Mouse (Mus musculus): Measurements from ENCODE around the gene Prdm16. TPM values are rescaled to one million over a fixed set of nuclear protein-coding genes. Genes with fewer than 3 reads are reported as not detected.

The Prdm16 gene
- polyA plus RNA-seq, 1 experiment = 0.50 TPM

GRCm38 (mm10) chr4:154293735-154294201 is 342.9 kb downstream of the Prdm16 start:
- TF ChIP-seq POLR2A (IDR thresholded peaks at IDR 0.05; ENCODE audit: borderline replicate concordance, low read depth, low read length) (no peak), CTCF (IDR thresholded peaks at IDR 0.05; ENCODE audit: low read depth, low read length) (no peak)
- no peak overlapping the region for H3K4me3 ChIP-seq (ENCODE audit: insufficient read depth, low read length)
- H3K27ac ChIP-seq (ENCODE audit: insufficient read depth, low read depth, low read length) = no peak overlapping the region
- no peaks in the 10 kb centered on the region for H3K4me1 ChIP-seq (ENCODE audit: control insufficient read depth, insufficient read depth, low read length)

- no peak overlapping the region for H3K27ac ChIP-seq (ENCODE audit: insufficient read depth, low read depth, low read length)
- no peak overlapping the region for H3K4me3 ChIP-seq (ENCODE audit: insufficient read depth, low read length)
- no peaks in the 10 kb centered on the region for H3K4me1 ChIP-seq (ENCODE audit: control insufficient read depth, insufficient read depth, low read length)
- TF ChIP-seq POLR2A (IDR thresholded peaks at IDR 0.05; ENCODE audit: borderline replicate concordance, low read depth, low read length) (no peak), CTCF (IDR thresholded peaks at IDR 0.05; ENCODE audit: low read depth, low read length) (no peak)
Observed at GRCm38 (mm10) chr4:154283671-154284070, 353.0 kb downstream of the Prdm16 start.

DNA sequence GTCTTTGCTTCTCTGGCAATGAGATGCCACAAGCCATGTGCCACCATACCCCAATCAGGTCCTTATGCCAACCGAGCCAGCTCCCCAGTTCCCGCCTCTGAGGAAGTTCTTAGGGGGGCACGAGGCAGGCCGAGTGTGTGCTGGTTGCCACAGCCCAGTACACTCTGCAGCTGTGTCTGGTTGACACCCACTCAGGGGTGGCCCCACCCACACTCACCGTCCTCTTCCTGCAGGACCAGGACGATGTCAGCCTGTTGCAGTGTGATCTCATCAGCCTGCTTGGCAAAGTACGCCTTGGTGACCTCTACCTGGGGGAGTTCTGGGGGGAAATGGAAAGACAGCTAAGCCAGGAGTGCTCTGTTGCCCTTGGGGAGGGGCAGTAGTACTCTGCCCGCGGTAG is 357.2 kb downstream of the Prdm16 start:
- TF ChIP-seq CTCF (IDR thresholded peaks at IDR 0.05; ENCODE audit: low read depth, low read length) = no peak
- TF ChIP-seq POLR2A (IDR thresholded peaks at IDR 0.05; ENCODE audit: borderline replicate concordance, low read depth, low read length) = no peak
- no peaks in the 10 kb centered on the region for H3K4me1 ChIP-seq (ENCODE audit: control insufficient read depth, insufficient read depth, low read length)
- no peak overlapping the region for H3K27ac ChIP-seq (ENCODE audit: insufficient read depth, low read depth, low read length)
- H3K4me3 ChIP-seq (ENCODE audit: insufficient read depth, low read length) = no peak overlapping the region

GRCm38 (mm10) chr4:154273000-154273399 is 363.7 kb downstream of the Prdm16 start:
- H3K27ac ChIP-seq (ENCODE audit: insufficient read depth, low read depth, low read length) = no peak overlapping the region
- TF ChIP-seq CTCF (IDR thresholded peaks at IDR 0.05; ENCODE audit: low read depth, low read length) (peak; percentile 41; the same call in 1 of the 2 replicates), POLR2A (IDR thresholded peaks at IDR 0.05; ENCODE audit: borderline replicate concordance, low read depth, low read length) (no peak)
- H3K4me3 ChIP-seq (ENCODE audit: insufficient read depth, low read length) = no peak overlapping the region
- H3K4me1 ChIP-seq (ENCODE audit: control insufficient read depth, insufficient read depth, low read length) = no peaks in the 10 kb centered on the region

DNA sequence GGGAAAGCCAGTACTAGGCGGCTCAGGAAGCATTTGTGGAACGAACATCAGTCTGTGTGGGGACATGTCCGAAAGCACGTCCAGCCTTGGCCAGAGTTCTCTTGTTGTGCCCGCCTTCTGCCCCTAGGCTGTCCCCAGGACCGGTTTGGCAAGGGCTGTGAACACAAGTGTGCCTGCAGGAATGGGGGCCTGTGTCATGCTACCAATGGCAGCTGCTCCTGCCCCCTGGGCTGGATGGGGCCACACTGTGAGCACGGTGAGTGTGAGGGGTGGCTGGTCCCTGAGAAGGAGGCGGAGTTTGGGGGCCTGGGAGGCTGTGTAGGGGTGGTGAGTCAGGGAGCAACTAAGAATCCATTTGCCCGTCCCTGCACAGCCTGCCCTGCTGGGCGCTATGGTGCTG is 367.2 kb downstream of the Prdm16 start:
- no peaks in the 10 kb centered on the region for H3K4me1 ChIP-seq (ENCODE audit: control insufficient read depth, insufficient read depth, low read length)
- H3K4me3 ChIP-seq (ENCODE audit: insufficient read depth, low read length) = no peak overlapping the region
- TF ChIP-seq CTCF (IDR thresholded peaks at IDR 0.05; ENCODE audit: low read depth, low read length) (no peak), POLR2A (IDR thresholded peaks at IDR 0.05; ENCODE audit: borderline replicate concordance, low read depth, low read length) (no peak)
- no peak overlapping the region for H3K27ac ChIP-seq (ENCODE audit: insufficient read depth, low read depth, low read length)

DNA sequence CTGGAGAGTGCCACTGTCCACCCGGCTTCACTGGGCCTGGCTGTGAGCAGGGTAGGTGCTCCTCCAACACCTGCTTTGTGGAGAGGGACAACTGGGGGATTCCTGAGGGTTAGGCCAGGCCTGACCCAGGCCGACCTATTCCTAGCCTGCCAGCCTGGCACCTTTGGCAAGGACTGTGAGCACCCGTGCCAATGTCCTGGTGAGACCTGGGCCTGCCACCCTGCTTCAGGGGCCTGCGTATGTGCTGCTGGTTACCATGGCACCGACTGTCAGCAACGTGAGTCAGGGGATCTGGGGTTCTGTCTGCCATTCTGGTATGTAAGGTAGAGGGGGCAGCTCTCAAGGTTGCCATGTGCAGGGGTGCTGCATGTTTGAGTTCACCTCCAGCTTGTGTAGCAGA is 369.2 kb downstream of the Prdm16 start:
- H3K27ac ChIP-seq (ENCODE audit: insufficient read depth, low read depth, low read length) = no peak overlapping the region
- H3K4me1 ChIP-seq (ENCODE audit: control insufficient read depth, insufficient read depth, low read length) = no peaks in the 10 kb centered on the region
- no peak overlapping the region for H3K4me3 ChIP-seq (ENCODE audit: insufficient read depth, low read length)
- TF ChIP-seq CTCF (IDR thresholded peaks at IDR 0.05; ENCODE audit: low read depth, low read length) (no peak), POLR2A (IDR thresholded peaks at IDR 0.05; ENCODE audit: borderline replicate concordance, low read depth, low read length) (no peak)

Other genes with a start within 250 kb of the Prdm16 start
- not detected in 2 replicates for gene Actrt2, start 31.0 kb upstream of the Prdm16 start, polyA plus RNA-seq (2012; ENCODE audit: insufficient read depth, insufficient read length, missing spikeins)
- gene Ttc34, start 200.6 kb upstream of the Prdm16 start, polyA plus RNA-seq (2012; ENCODE audit: insufficient read depth, insufficient read length, missing spikeins) = not detected in 2 replicates
- not detected in 2 replicates for gene Mmel1, start 232.7 kb upstream of the Prdm16 start, polyA plus RNA-seq (2012; ENCODE audit: insufficient read depth, insufficient read length, missing spikeins)

All from bone marrow macrophage, adult 2 months (primary cell).